25 mouse cellular contexts compared by ENCODE assay signal in the genomic region with DNA sequence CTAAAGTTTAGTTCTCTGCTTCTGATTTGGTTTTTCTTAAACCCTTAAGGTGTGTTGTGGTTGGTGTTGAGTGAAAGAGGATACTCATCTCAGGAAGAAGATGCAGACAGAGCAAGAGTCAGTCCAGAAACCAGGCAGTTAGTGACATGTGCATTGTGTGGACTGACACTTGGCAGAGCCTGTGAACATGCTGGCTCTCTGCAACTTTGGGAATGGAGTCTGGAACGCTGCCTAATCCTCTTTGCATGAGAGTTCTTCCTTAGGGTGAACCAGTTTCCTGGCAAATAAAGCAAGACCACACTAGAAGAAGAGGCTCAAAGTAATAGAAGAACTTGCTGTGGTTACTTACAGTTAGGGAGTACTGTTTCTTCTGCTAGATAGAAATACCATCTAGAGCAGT.
DNase-seq lines count a peak whose midpoint lies in the region; ATAC-seq and TF ChIP-seq lines count a peak whose summit lies in the region.
"Had no signal": no experiment of that assay in that cellular context is flagged by ENCODE, and none has a peak within 500 bp of the region (broad histone marks: within the 10 kb centered on the region; RNA-seq: fewer than 3 reads in every experiment).

No protein-coding gene starts in this region.

- no peaks in the 10 kb centered on the region for H3K36me3 ChIP-seq in forebrain, postnatal 0 days (ENCODE audit: insufficient read depth)
- no peaks in the 10 kb centered on the region for H3K36me3 ChIP-seq in forebrain, embryonic 15.5 days
- no peaks in the 10 kb centered on the region for H3K36me3 ChIP-seq in lung, embryonic 16.5 days (ENCODE audit: control insufficient read depth, insufficient read depth, low read length)
- H3K36me3 ChIP-seq: G1E; heart, embryonic 13.5 days; limb, embryonic 10.5 days; limb, embryonic 15.5 days; liver, embryonic 13.5 days; lung, embryonic 15.5 days; midbrain, embryonic 12.5 days had no signal

- H3K4me2 ChIP-seq in forebrain, postnatal 0 days (ENCODE audit: low read depth): no peak overlapping the region
- H3K4me2 ChIP-seq in forebrain, embryonic 15.5 days (replicated peaks): no peak overlapping the region
- no peak overlapping the region for H3K4me2 ChIP-seq in lung, embryonic 16.5 days (ENCODE audit: low read depth, low read length)
- H3K4me2 ChIP-seq: heart, embryonic 13.5 days; limb, embryonic 15.5 days; liver, embryonic 13.5 days; lung, embryonic 15.5 days; midbrain, embryonic 12.5 days had no signal

- no peak for ATAC-seq in cerebellum, adult (ENCODE audit: insufficient number of reproducible peaks, low FRiP score, low TSS enrichment)
- ATAC-seq in forebrain, postnatal 0 days: no peak
- ATAC-seq in forebrain, embryonic 15.5 days (replicated peaks): no peak
- ATAC-seq in lung, embryonic 16.5 days (ENCODE audit: low read depth): peak; percentile 47; the same call in 1 of the 2 replicates
- ATAC-seq: intestine, embryonic 16.5 days; Patski had no signal

- H3K4me1 ChIP-seq in forebrain, postnatal 0 days (ENCODE audit: insufficient read depth): no peaks in the 10 kb centered on the region
- H3K4me1 ChIP-seq in forebrain, embryonic 15.5 days: no peaks in the 10 kb centered on the region
- H3K4me1 ChIP-seq in lung, embryonic 16.5 days (replicated peaks; ENCODE audit: control insufficient read depth, insufficient read depth, low read length): no peaks in the 10 kb centered on the region
- H3K4me1 ChIP-seq: heart, embryonic 13.5 days; limb, embryonic 10.5 days; limb, embryonic 15.5 days; liver, embryonic 13.5 days; lung, embryonic 15.5 days; midbrain, embryonic 12.5 days had no signal

- no peak overlapping the region for H3K27ac ChIP-seq in forebrain, postnatal 0 days (ENCODE audit: low read depth, low read length)
- no peak overlapping the region for H3K27ac ChIP-seq in forebrain, embryonic 15.5 days (replicated peaks)
- H3K27ac ChIP-seq in lung, embryonic 16.5 days (ENCODE audit: low read length): no peak overlapping the region
- H3K27ac ChIP-seq: heart, embryonic 13.5 days; kidney, postnatal 0 days; limb, embryonic 10.5 days; limb, embryonic 15.5 days; liver, embryonic 13.5 days; lung, embryonic 15.5 days; midbrain, embryonic 12.5 days had no signal

- H3K27me3 ChIP-seq in forebrain, postnatal 0 days (ENCODE audit: insufficient read depth, low read length): no peaks in the 10 kb centered on the region
- no peaks in the 10 kb centered on the region for H3K27me3 ChIP-seq in forebrain, embryonic 15.5 days
- no peaks in the 10 kb centered on the region for H3K27me3 ChIP-seq in lung, embryonic 16.5 days (ENCODE audit: control insufficient read depth, insufficient read depth, low read depth, low read length)
- H3K27me3 ChIP-seq: heart, embryonic 13.5 days; limb, embryonic 15.5 days; liver, embryonic 13.5 days; lung, embryonic 15.5 days; midbrain, embryonic 12.5 days; Patski had no signal

- peak; percentile 70 to 84 for DNase-seq in cerebellum, postnatal 14 days
- peak; percentile 25 for DNase-seq in forebrain, postnatal 0 days
- DNase-seq in lung, adult 18-20 months: no peak
- DNase-seq in Muller cell, postnatal 12 days (ENCODE audit: inconsistent ontology term): peak; percentile 15
- DNase-seq: adrenal gland, postnatal 10 days; gastrocnemius, postnatal 10 days; heart, postnatal 10 days; kidney, adult 8-10 months; kidney, postnatal 4 days; liver, embryonic 13.5 days; retina, postnatal 1 day; right cerebral cortex, postnatal 14 days; thymus, postnatal 4 days had no signal

- 47% methylated on average over 1 of the region's 1 CpGs for WGBS in forebrain, postnatal 0 days
- WGBS in forebrain, embryonic 15.5 days: 54% methylated on average over 1 of the region's 1 CpGs
- 42% methylated on average over 1 of the region's 1 CpGs for WGBS in lung, embryonic 16.5 days

- TF ChIP-seq CTCF in forebrain, postnatal 0 days (IDR thresholded peaks at IDR 0.05; ENCODE audit: low read depth): no peak

- no peak overlapping the region for H3K9ac ChIP-seq in forebrain, postnatal 0 days
- H3K9ac ChIP-seq in forebrain, embryonic 15.5 days (replicated peaks): no peak overlapping the region
- H3K9ac ChIP-seq in lung, embryonic 16.5 days (ENCODE audit: low read length): no peak overlapping the region
- H3K9ac ChIP-seq: heart, embryonic 13.5 days; limb, embryonic 15.5 days; liver, embryonic 13.5 days; lung, embryonic 15.5 days; midbrain, embryonic 12.5 days had no signal

- H3K4me3 ChIP-seq in forebrain, postnatal 0 days (ENCODE audit: low read depth, low read length): no peak overlapping the region
- H3K4me3 ChIP-seq in forebrain, embryonic 15.5 days: no peak overlapping the region
- no peak overlapping the region for H3K4me3 ChIP-seq in lung, embryonic 16.5 days (ENCODE audit: low read length)
- H3K4me3 ChIP-seq: heart, embryonic 13.5 days; limb, embryonic 10.5 days; limb, embryonic 15.5 days; liver, embryonic 13.5 days; lung, embryonic 15.5 days; midbrain, embryonic 12.5 days had no signal

- H3K9me3 ChIP-seq in forebrain, postnatal 0 days (ENCODE audit: low read length): no peaks in the 10 kb centered on the region
- H3K9me3 ChIP-seq in forebrain, embryonic 15.5 days: no peaks in the 10 kb centered on the region
- H3K9me3 ChIP-seq in lung, embryonic 16.5 days (ENCODE audit: control insufficient read depth, low read length): no peaks in the 10 kb centered on the region
- H3K9me3 ChIP-seq: heart, embryonic 13.5 days; limb, embryonic 10.5 days; limb, embryonic 15.5 days; lung, embryonic 15.5 days; midbrain, embryonic 12.5 days had no signal

Comparison
In these comparisons a context has a peak if more than half of its experiments do, and no peak if none do; other contexts are left out.
1. DNase-seq: peak in cerebellum, postnatal 14 days (2 of 2), forebrain, postnatal 0 days (single experiment) and Muller cell, postnatal 12 days (single experiment); none in lung, adult 18-20 months (0 of 2).